Mouse (Mus musculus) kidney, adult 2 months (tissue): ENCODE data around the gene Aurkb.

Experiments used
- CTCF ChIP-seq: fragments of 200-500 bp; conservative IDR thresholded peaks from 2 replicates; pipeline ENCODE4 v1.5.1; 2011; ENCODE audit warnings: low read depth, mild to moderate bottlenecking, control low read depth, low read length, moderate library complexity, mixed read lengths; ENCODE audit not compliant: insufficient read depth, insufficient read length
- POLR2A ChIP-seq: fragments of 200-500 bp; IDR thresholded peaks from one replicate; pipeline ENCODE4 v1.6.1; 2011; ENCODE audit warnings: low read depth, low read length, control low read depth

GRCm38 (mm10) chr11:69020691-69021090 is 24.8 kb upstream of the Aurkb start:
- no peak for TF ChIP-seq POLR2A
- TF ChIP-seq CTCF: no peak
